Mouse (Mus musculus) mesoderm, embryonic 11.5 days (tissue): ENCODE results near the gene Rnf180.
"Not testable (repeated sequence)": the region's sequence is repeated elsewhere in the genome, so short reads cannot be mapped to it uniquely, and the experiment has no call there.

Source experiments
- DNase-seq: peaks from one replicate; pipeline ENCODE4 v3.0.0-alpha.2; 2012; ENCODE audit warnings: low read depth, low spot score

Rnf180 gene

DNA sequence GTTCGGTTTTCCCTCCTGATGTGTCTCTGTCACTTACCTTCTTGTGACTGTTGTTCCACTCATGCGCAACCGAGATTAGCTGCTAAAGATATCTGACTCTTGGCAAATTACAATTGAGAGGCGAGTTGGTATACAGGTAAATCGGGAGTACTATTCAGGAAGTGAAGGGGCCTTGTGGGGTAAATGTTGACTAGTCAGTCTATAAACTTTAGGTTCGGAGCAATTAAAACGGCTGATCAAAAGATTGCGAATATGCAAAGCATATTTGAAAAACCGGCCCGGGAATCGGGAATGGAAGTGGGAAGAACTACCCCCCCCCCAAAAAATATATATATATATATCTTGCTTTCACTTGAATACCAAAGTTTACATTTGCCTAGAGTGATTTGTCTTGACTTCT, at the start of gene Rnf180:
Gene Rnf180 (minus strand): TSS at position 101 of the 400 bp plus-strand sequence.
- DNase-seq = no peak

DNA sequence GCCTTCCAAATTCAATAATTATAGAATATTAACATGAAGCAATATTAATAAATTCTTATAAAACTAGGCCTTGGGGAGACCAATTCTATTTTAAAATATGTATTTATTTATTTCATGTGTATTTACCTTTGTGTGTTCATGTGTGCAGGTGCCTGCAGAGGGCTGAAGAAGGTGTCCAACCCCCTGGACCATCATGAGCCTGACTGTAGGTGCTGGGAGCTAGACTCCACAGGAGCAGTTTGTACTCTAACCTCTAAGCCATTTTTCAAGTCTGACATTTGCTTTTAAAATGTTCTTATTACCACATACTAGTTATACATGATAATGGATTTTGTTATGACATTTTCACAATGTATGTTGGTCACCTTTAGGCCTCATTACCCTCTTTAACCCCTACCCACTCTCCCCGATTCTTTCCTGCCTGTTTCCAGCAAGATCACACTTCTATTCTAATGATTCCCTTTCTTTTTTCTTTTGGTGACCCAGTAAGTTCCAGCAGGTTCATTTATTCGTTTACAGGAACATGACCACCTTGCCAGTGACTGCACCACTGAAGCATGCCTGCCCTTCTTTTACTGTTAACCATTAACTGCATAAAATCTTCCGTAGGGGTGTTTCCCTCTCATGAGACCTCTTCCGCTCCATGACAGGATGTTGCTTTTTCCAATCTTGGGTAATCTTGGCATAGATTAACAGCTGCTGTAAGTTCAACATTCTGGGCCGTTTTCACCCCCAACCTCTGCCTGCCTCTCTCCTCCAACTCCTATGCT, 36.8 kb upstream of the Rnf180 start:
- DNase-seq = no peak

DNA sequence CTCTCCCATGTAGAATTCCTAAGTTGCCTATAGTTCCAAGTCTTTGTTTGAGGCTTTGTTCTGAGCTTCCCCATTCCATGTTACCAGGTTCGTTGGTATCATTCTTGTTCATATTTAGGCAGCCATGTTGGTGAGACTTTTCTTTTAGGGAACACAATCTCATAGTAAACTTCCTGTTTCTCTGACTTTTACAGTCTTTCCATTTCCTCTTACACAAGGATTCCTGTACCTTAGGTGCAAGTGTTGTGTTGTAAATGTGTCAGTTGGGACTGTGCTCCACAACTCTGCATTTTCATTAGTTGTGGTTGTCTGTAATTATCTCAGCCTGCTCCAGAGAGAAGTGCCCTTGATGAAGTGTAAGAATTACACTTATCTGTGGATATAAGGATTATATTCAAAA, 32.3 kb upstream of the Rnf180 start:
- DNase-seq = no peak

DNA sequence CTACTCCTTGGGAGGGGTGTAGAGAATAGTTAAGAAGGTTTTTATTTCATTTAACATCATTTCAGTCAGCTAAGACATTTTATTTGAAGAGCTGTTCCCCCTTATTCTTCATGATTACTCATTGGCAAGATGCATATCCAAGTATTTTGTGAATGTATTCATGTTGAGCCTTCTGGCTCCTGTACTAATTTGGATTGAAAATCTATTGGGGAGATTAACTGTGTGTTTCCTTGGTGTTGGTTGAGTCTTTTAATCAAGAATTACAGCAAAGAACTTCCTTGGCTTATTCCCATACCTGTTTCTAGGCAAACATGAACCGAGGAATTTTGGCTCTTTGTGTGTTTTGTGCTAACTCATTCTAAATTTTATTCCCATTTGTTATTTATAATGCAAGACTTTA, 22.3 kb upstream of the Rnf180 start:
- DNase-seq = no peak

DNA sequence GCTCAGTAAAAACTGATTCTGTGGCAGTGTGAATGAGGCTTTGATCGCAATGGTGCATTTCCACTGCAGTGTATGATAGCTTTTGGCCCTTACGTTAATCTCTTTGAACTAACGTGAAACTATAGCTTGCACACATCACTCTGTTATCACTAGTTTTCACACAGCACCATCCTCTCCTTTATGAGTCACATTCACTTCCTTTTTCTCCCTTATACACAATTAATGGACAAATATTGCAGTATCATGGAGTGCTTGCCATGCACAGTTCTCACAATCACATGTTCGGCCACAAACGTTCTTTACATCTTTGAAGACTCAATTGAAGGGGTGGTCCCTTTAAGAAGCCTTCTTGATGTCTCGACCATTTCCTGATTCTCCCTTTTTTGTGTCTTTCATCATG, 21.4 kb upstream of the Rnf180 start:
- no peak for DNase-seq

DNA sequence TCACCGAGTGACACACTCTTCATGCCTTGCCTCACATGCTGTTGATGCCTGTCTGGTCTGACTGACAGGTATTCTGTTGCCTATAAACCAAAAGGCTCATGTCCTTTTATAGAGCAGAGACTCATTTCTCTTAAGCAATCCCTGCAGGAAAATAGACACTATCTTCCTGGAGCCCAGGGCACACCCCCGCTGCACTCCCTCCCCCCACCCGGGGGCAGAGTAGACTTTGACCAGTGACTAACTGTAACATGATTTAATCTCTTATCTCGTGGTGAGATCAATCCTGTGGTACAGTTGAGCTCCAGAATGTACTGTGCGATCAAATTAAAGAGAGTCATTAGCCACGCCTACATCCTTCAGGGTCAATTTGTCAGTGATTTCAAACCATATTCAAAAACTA, 18.1 kb upstream of the Rnf180 start:
- no peak for DNase-seq

DNA sequence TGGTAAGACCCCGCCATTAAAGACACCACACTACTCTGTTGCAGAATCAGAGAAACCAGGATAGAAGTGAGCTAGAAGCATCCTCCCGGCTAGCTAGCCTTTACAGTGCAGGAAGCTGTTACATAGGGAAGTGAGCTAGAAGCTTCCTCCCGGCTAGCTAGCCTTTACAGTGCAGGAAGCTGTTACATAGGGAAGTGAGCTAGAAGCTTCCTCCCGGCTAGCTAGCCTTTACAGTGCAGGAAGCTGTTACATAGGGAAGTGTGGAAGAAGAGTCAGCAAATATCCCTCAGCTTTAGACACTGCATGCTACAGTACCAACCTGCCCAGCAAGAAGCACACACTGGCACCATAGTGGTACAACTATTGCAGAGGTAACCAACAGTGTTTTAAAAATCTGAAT, 15.9 kb upstream of the Rnf180 start:
- not testable (repeated sequence) for DNase-seq

DNA sequence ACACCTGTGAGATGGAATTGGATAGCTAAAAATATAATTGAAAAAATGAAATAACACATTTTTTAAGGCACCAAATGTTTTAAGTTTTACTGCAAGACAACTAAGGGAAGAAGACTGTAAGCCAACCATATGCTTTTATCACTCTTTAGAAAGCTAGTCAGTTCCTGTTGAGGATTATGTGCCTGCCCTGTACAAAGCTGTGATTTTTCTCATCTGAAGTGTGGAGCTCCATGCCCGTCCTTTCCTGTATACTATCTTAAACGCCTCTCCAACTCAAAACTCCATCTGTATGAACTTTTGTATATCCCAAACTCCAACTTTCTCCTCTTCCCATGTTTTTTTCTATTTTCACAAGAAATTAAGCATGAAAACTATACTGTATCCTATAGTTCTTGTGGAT, 10.9 kb upstream of the Rnf180 start:
- no peak for DNase-seq

DNA sequence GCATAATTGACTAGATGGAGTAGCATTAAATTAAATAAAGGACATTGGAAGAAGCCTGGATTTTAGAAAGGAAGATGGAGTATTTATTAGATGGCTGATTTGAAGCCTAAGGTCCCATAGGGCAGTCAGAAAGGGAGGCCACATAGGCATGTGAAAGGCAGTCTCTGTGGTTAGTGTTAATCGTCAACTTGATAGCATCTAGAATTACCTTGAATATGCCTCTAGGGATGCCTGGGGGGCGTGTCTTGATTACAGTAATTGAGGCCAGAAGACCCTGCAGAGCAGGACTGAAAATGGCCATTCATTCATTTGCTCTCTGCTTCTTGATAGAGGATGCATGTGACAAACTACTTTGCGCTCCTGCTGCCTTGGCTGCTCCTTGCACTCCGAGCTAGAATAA, 9.4 kb upstream of the Rnf180 start:
- DNase-seq = peak; percentile 11

DNA sequence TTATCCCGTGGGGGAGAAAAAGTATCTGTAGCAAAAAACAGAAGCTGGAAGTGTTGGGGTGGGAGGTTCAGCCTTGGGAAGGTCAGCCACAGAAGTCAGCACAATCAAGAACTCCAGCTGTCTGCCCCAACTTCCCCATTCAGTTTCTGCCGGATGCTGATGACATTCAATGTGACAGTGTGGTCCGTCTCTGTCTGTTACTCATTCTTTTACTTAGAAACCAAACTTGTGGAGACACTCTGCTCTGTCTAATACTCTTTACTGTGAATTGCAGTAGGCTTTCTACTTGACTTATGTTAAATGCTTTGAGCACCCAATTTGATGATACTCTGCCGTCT, 5.4 kb upstream of the Rnf180 start:
- DNase-seq = no peak

DNA sequence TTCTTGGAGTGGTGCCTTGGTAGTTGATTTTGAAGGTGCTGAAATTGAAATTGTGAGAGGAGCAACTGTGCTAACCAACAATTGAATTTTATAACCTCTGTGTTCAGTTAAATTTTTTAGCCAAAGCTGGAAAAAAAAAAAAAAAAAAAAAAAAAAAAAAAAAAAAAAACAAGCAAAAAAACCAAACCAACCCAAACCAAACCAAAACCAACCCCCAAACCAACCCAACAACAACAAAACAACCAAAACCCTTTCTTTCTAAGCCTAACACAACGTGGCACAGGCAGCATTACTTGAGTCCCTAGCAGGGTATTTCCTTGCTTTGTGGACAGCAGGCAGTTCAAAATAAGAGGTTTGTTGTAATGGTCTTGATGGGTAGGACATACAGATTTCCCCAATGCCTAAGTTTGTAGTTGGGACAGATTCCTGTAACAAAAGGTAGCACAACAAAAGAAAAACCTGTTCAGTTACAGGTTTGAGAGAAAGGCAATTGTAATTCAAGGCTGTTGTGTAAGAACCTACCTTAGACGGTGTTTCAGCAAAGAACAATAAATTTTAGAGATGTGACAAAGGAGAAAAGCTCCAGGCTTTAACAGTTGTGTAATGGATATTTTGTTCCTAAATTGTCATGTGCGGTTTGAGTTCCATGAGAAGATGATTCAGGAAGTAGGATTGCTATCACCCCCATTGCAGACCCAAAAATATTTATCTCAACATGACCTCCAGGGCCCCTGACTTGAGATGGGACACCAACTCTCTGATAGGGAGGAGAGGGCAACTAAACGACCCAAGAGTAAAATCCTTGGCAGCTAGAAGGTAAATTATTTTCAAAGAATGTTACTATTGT, 4.8 kb upstream of the Rnf180 start:
- DNase-seq = no peak

DNA sequence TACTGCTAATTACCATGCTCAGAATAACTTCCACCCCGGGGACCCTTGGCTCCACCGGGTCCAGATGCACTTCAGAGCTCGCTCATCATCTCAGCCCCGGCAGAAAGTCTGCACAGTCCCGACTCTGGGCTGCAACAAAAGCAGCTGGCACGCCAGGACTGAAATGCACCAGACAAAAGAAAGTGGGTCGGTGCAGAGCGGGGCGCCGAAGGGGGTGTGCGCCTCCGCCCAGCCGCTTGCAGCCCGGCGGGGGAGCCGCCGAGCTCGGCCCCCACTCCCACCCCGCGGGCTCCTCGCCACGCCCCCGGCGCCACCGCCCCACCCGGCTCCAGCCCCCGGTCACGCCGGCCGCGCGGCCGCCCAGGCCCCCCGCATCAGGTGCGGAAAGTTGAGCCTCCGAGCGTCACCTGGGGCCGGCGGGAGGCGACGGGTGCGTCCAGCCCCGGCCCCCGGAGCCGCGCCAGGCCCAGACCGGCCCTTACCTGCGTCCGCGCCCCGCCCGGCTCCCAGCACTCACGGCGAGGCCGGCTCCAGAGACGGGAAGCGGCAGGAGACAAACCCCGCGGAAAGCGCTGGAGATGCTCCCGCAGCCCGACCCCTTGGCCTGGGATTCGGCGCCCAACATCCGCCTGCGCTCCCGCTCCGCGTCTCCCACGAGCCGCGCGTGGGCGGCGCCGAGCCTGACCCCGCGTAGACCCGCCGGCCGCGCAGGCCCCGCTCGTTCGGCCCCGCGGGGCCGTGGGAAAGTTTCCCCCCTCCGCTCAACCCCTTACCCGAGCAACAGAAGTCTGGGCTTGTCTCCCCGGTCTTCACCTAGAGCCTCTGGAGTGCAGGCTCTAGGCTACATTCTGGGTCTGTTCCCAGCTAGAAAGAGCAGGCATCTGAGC, 591 bp downstream of the Rnf180 start:
- DNase-seq = peak; percentile 49

DNA sequence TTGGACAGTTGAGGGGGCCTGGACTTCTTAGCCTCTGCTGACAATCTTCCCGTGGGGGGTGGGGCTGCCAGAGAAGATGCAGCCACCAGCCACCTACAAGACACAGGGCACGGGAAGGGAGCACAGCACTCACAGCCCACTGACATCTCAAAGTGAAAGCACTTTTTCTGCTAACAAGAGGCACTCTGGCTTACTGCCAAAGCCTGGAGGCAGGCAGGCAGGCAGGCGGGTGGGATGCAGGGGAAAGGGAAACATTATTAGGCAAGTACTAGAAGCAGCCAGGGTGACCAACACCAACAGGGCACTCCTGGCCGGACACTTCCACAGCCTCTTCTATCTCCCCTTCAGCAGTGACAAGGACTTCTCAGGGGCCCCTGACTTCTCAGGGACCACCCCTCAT, 2.8 kb downstream of the Rnf180 start:
- peak; percentile 9 for DNase-seq

DNA sequence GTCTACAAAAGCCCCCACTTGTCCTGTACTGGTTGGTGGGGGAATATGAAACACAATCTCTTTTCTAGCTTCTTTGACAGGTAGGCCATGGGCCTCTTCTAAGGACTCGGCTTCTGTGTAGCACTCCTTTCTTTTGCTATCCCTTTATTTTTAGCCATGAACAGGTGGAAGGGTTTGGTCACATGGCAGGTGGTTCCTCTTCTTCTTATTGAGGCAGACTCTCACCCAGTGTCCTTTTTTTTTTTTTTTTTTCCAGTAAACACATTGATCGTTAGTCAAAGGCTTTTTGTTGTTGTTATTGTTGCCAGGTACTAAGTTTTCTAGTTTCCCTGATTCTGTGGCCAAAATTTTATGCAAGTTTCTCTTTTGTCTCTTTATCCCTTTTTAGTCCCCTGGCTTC, 4.0 kb downstream of the Rnf180 start:
- no peak for DNase-seq

DNA sequence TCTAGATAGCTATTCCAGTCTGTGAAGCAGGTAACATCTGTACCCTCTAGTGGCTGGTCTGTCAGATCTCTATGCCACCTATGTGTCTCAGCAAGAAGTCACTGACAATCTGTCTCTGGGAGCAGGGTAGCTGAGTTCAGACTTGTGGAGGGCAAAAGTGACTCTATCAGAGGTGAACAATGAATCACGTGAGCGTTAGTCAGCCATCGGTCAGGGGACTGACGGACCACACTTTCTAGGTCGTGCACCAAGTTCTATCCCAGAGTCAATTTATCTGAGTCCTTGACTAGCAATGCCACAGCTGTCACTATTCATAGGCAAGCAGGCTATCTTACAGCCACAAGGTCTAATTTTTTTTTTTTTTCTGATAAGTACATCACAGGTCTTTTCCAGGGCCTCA, 4.6 kb downstream of the Rnf180 start:
- no peak for DNase-seq

DNA sequence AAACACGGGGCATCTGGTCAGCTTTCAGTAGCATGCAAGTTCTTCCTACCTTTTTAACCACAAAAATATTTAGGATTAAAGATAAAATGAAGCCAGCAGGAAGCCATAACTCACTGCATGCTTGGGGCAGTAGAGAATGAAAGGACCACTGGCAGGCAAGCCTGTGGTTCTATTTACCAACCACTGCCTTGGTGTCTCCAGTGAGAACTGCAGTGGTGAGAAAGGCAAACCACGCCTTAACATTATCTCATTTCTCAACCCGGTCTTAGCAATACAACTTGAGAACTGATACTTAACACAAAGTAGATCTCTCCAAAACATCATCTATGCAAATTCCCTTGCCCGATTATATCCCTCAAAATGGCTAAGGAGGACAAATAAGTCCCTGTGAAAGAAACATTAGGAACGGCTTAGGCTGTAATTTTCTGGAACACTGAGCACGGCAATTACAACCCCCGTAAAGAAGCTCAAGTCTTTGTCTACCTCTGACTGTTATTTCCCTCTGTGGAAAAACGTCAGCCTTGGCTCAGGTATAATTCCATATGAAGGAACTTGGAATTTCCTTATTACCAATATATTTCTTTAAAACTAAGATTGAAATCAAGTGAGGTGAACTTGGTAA, 15.1 kb downstream of the Rnf180 start:
- no peak for DNase-seq

DNA sequence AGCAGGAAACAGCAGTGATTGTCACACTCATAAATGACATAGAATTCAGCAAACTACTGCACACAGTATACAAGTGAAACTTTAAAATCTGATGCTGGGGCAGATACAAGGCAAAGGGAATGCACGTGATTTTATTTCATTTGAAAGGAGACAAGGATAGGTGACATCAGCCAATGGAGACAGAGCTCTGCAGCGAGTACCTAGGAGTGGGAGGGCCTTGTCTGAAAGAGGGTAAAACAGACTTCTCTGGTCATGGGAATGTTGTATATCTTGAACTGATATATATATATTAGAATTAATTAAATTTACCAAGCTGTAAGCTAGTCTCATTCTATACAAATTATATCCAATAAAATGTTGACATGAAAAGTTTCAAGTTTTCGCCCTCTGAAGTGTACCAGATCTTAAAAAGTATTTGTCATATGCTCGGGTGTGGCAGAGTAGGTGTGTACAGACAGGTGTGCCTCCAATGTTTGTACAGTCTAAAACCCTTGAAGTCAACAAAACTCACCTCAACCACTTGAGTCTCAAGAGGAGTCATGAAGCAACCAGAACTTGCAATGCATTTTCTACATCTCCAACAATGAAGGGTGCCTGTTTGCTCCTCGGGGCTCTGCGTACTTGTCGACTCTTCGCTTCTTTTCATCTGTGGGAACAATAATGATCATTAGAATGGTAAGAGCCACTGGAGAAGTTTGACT, 24.1 kb downstream of the Rnf180 start:
- DNase-seq = no peak

DNA sequence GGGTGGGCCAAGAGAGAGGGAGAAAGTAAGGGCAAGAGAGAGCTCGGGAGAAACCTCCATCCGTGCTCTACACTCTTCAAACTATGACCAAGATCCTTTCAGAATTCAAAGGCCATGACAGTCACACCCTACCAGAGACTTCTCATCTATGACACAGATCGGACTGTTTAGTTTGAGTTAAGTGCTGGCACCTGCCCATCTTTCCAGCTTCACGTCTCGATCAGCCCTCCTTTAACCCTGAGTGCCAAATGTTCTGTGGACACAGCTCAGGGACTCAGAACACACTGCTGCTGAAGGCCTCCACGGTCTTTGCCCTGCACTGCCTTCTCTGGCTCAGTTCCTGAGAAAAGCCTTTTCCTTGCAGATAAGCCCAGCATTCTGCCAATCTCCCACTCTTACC, 27.2 kb downstream of the Rnf180 start:
- no peak for DNase-seq

DNA sequence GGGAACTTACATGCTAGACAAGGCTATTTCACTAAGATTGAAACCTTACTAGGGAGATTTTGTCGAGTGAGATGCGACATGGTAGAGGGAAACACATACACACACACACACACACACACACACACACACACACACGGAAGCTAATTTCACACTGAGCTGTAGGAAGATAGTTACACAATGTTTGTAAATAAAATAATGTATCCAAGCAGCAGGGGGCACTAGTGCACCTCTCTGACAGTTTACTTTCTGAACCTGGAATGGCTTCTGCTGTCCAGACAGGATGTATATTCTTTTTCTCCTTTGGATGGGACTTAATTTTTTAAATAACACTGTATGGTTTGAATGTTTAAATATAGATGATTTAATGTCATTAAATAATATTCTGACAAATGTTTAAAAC, 27.9 kb downstream of the Rnf180 start:
- peak; percentile 45 for DNase-seq

DNA sequence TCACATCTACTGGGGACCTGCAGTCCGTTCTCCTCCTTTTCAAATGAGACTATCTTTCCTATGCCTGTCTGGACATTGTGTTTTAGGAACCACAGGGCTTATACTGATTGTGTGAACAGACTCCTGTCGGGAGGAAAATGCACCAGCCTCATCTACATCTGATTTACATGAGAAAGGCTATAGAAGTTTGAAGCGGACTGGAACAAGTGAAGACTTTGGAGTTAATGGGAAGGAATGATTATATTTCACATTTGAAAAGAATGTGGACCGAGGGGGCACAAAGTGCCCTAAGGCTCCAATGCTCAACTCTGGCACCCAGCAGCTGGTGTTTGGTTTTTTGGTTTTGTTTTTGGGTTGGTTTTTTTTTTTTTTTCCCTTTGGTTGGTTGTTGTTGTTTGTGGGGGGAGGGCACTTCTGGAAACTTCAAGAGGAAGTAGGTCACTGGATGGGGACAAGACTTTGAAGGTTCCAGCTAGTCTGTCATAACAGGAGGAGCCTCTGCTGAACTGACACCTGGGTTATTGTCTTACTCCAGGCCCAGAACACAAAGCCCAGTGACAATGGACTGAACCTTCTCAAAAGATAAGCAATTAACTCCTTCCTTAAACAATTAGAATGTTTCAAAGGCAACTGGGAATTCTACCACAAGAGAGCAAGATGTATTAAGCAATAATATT, 37.7 kb downstream of the Rnf180 start:
- peak; percentile 27 for DNase-seq

DNA sequence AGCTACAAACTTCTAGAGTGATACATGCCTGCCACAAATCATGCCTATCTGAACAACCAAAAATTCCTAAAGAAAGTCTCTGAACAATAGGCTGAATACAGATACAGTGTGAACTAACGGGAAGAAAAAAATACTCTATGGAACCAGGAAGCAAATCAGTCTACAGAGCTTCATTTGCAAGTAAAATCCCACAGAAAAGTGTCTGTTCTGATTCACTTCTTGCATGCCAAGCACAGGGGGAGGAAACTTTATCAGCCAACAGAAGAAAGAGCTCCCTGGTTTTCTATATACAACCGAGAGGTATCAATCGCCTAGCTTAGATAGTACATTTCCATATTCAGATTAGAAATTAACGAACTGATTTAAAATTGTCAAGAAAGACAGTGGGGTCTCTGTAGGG, 43.8 kb downstream of the Rnf180 start:
- no peak for DNase-seq
